Mouse (Mus musculus) CH12.LX (cell line): ENCODE data around the gene Rpl31. TPM values are rescaled to one million over a fixed set of nuclear protein-coding genes. Genes with fewer than 3 reads are reported as not detected.

ENCODE experiments used
- DNase-seq: peaks from one replicate; pipeline ENCODE4 v3.0.0-alpha.2; 2013; ENCODE audit errors: extremely low read depth
- H3K27ac ChIP-seq: 2 replicates; pipeline ENCODE4 v1.5.1; 2012; ENCODE audit warnings: low read depth, mild to moderate bottlenecking, control low read depth, moderate library complexity; ENCODE audit not compliant: insufficient read depth
- H3K27me3 ChIP-seq: replicated peaks from 2 replicates; pipeline ENCODE3; 2012; ENCODE audit warnings: inconsistent platforms
- H3K36me3 ChIP-seq, 2 experiments: replicated peaks in 1 of 2; 2 replicates each; pipeline versions ENCODE3 to v1.6.1; 2012; ENCODE audit warnings: inconsistent platforms in 1 of 2, low read length in 1 of 2, mild to moderate bottlenecking in 1 of 2, mixed read lengths in 1 of 2, moderate library complexity in 1 of 2; ENCODE audit not compliant: control insufficient read depth in 1 of 2, insufficient read depth in 1 of 2
- H3K4me1 ChIP-seq, 2 experiments: 2 replicates each; pipeline ENCODE4 v1.6.1; 2012; ENCODE audit warnings: inconsistent platforms in 1 of 2, moderate library complexity in 1 of 2; ENCODE audit not compliant: insufficient read depth in 2 of 2, control insufficient read depth in 1 of 2
- H3K4me2 ChIP-seq: 2 replicates; pipeline ENCODE4 v1.6.1; 2012; ENCODE audit warnings: low read depth, mild to moderate bottlenecking, control low read depth; ENCODE audit not compliant: poor library complexity, insufficient read depth, severe bottlenecking
- H3K4me3 ChIP-seq, 3 experiments: fragments of 150-350 bp in 1 of 3; sonication (generic) in 1 of 3; replicated peaks in 1 of 3; 2 replicates each; pipeline versions ENCODE3 to v1.5.1; 2011 to 2012; ENCODE audit warnings: low read depth in 2 of 3, low read length in 2 of 3, mild to moderate bottlenecking in 2 of 3, moderate library complexity in 2 of 3, control low read depth in 1 of 3, improper control_type of control experiment in 1 of 3, inconsistent platforms in 1 of 3, mixed read lengths in 1 of 3; ENCODE audit not compliant: poor library complexity in 1 of 3
- H3K79me2 ChIP-seq: replicated peaks from 2 replicates; pipeline ENCODE4 v1.6.1; 2012; ENCODE audit warnings: mild to moderate bottlenecking, moderate library complexity; ENCODE audit not compliant: control insufficient read depth, poor library complexity, insufficient read depth, severe bottlenecking; ENCODE audit errors: extremely low read depth
- H3K9ac ChIP-seq: 2 replicates; pipeline ENCODE4 v1.6.1; 2012; ENCODE audit warnings: low read depth, mild to moderate bottlenecking, control low read depth, moderate library complexity; ENCODE audit not compliant: insufficient read depth
- H3K9me3 ChIP-seq: replicated peaks from 2 replicates; pipeline ENCODE3; 2012; ENCODE audit warnings: low read length, inconsistent platforms, mixed read lengths
- BHLHE40 ChIP-seq: IDR thresholded peaks from 2 replicates; pipeline ENCODE4 v1.6.1; 2011; ENCODE audit warnings: mild to moderate bottlenecking, low read depth, low read length, improper control_type of control experiment
- CHD2 ChIP-seq: IDR thresholded peaks from 2 replicates; pipeline ENCODE4 v1.6.1; 2011; ENCODE audit warnings: low read length, improper control_type of control experiment
- CTCF ChIP-seq, 2 experiments: IDR thresholded peaks in 1 of 2; conservative IDR thresholded peaks in 1 of 2; 2 replicates each; pipeline ENCODE4 v1.5.1; 2011 to 2012; ENCODE audit warnings: low read depth in 2 of 2, low read length in 2 of 2, improper control_type of control experiment in 1 of 2, inconsistent platforms in 1 of 2, mild to moderate bottlenecking in 1 of 2, moderate library complexity in 1 of 2
- E2F4 ChIP-seq: IDR thresholded peaks from 2 replicates; pipeline ENCODE4 v1.6.1; 2011; ENCODE audit warnings: low read depth, low read length, improper control_type of control experiment; ENCODE audit not compliant: insufficient replicate concordance
- ELF1 ChIP-seq: IDR thresholded peaks from 2 replicates; pipeline ENCODE4 v1.6.1; 2014; ENCODE audit warnings: low read depth, mild to moderate bottlenecking, inconsistent platforms, low read length, improper control_type of control experiment
- EP300 ChIP-seq: IDR thresholded peaks from 2 replicates; pipeline ENCODE4 v1.6.1; 2011; ENCODE audit warnings: low read length, improper control_type of control experiment
- IRF4 ChIP-seq: IDR thresholded peaks from 2 replicates; pipeline ENCODE4 v1.6.1; 2014; ENCODE audit warnings: low read depth, mild to moderate bottlenecking, inconsistent platforms, low read length, improper control_type of control experiment
- JUN ChIP-seq: IDR thresholded peaks from 2 replicates; pipeline ENCODE4 v1.6.1; 2011; ENCODE audit warnings: low read depth, mild to moderate bottlenecking, low read length, improper control_type of control experiment, moderate library complexity; ENCODE audit not compliant: insufficient read depth
- JUND ChIP-seq: conservative IDR thresholded peaks from 2 replicates; pipeline ENCODE4 v1.6.1; 2011; ENCODE audit warnings: low read depth, low read length, improper control_type of control experiment
- MAFK ChIP-seq: IDR thresholded peaks from 2 replicates; pipeline ENCODE4 v1.6.1; 2011; ENCODE audit warnings: low read length, improper control_type of control experiment; ENCODE audit not compliant: insufficient replicate concordance
- MEF2A ChIP-seq: IDR thresholded peaks from 2 replicates; pipeline ENCODE4 v1.6.1; 2014; ENCODE audit warnings: low read depth, mild to moderate bottlenecking, inconsistent platforms, low read length, improper control_type of control experiment, borderline replicate concordance
- NELFE ChIP-seq: IDR thresholded peaks from 2 replicates; pipeline ENCODE4 v1.6.1; 2011; ENCODE audit warnings: low read depth, low read length, improper control_type of control experiment
- NRF1 ChIP-seq: IDR thresholded peaks from 2 replicates; pipeline ENCODE4 v1.6.1; 2014; ENCODE audit warnings: low read depth, mild to moderate bottlenecking, inconsistent platforms, low read length, improper control_type of control experiment, moderate library complexity
- POLR2A ChIP-seq: IDR thresholded peaks from 2 replicates; pipeline ENCODE4 v1.6.1; 2011; ENCODE audit warnings: low read depth, mild to moderate bottlenecking, improper control_type of control experiment, low read length
- POLR2AphosphoS2 ChIP-seq: IDR thresholded peaks from 2 replicates; pipeline ENCODE4 v1.6.1; 2011; ENCODE audit warnings: low read depth, low read length, improper control_type of control experiment
- RAD21 ChIP-seq: IDR thresholded peaks from 2 replicates; pipeline ENCODE4 v1.6.1; 2011; ENCODE audit warnings: low read depth, mild to moderate bottlenecking, low read length, improper control_type of control experiment, moderate library complexity
- USF1 ChIP-seq: IDR thresholded peaks from 2 replicates; pipeline ENCODE4 v1.6.1; 2014; ENCODE audit warnings: low read depth, mild to moderate bottlenecking, inconsistent platforms, low read length, improper control_type of control experiment
- ZC3H11A ChIP-seq: IDR thresholded peaks from 2 replicates; pipeline ENCODE4 v1.6.1; 2012; ENCODE audit warnings: low read depth, mild to moderate bottlenecking, inconsistent platforms, low read length, improper control_type of control experiment
- ZKSCAN1 ChIP-seq: IDR thresholded peaks from 2 replicates; pipeline ENCODE4 v1.6.1; 2012; ENCODE audit warnings: low read depth, inconsistent platforms, low read length, improper control_type of control experiment, borderline replicate concordance
- ZMIZ1 ChIP-seq: IDR thresholded peaks from 2 replicates; pipeline ENCODE4 v1.6.1; 2012; ENCODE audit warnings: low read depth, mild to moderate bottlenecking, inconsistent platforms, low read length, improper control_type of control experiment
- dilution Hi-C: fragments of 300-500 bp; cut with MboI; formaldehyde crosslinking; loops from 2 replicates; pipeline ENCODE4 v1.14.3; 2020; ENCODE audit warnings: low sequenced_read_pairs; ENCODE audit not compliant: extremely low pct_unique_long_range_greater_than_20kb, extremely low pct_ligation_motif_present
- in situ Hi-C: fragments of 300-500 bp; cut with MboI; formaldehyde crosslinking; loops from 3 replicates; pipeline ENCODE4 v1.14.3; 2019; ENCODE audit warnings: low sequenced_read_pairs, low pct_ligation_motif_present, low pct_unique_long_range_greater_than_20kb, mixed read lengths
- polyA plus RNA-seq: library from polyadenylated mRNA; unstranded; fragments of >175 nt; gene quantifications from 2 replicates; pipeline ENCODE4 v1.2.1, GENCODE M21; 2012; ENCODE audit warnings: low read depth; ENCODE audit not compliant: insufficient read length
- total RNA-seq, 2 experiments: library from RNA; depleted of rRNA; stranded (reverse); fragments of 300-350 nt in 1 of 2; fragments of >200 nt in 1 of 2; gene quantifications; 2 replicates each; pipeline ENCODE4 v1.2.3; 2012 to 2014

Rpl31 gene
- total and polyA plus RNA-seq, 3 experiments = 949 to 1,766 (median 1,044) TPM

DNA sequence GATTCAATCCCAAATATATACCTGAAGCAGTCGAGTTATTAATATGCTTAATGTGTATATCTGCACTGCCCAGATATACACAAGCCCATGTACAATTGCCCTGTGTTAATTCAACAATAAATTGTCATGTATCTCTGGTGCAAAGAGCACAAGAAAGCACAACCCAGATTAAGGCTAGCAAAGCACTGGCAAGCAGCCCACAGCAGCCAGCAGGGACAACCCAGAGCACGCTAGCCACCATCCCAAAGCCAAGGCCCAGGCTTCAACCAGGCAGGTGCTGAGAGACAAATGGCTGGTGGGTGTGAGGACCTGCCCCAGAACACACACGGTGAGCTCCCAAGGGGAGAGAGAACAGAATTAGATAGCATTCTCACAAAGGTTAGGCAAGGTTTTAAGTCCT lies 18.8 kb downstream of the Rpl31 start:
- dilution Hi-C loops (no loop called here), in situ Hi-C loops (no loop called here)
- no peak for TF ChIP-seq E2F4
- no peak for TF ChIP-seq NRF1
- no peak for TF ChIP-seq USF1
- no peak for TF ChIP-seq ZC3H11A
- no peak for TF ChIP-seq EP300
- no peak for TF ChIP-seq IRF4
- H3K4me2 ChIP-seq = no peak overlapping the region
- no peaks in the 10 kb centered on the region for H3K9me3 ChIP-seq
- H3K4me3 ChIP-seq = no peak overlapping the region
- no peaks in the 10 kb centered on the region for H3K36me3 ChIP-seq
- H3K27me3 ChIP-seq = no peaks in the 10 kb centered on the region
- no peak overlapping the region for H3K27ac ChIP-seq
- H3K79me2 ChIP-seq = no peaks in the 10 kb centered on the region
- peaks cover 4 to 9% of the 10 kb centered on the region in 2 experiments; a peak in 2 of 4 replicates for H3K4me1 ChIP-seq
- DNase-seq = no peak
- no peak overlapping the region for H3K9ac ChIP-seq

DNA sequence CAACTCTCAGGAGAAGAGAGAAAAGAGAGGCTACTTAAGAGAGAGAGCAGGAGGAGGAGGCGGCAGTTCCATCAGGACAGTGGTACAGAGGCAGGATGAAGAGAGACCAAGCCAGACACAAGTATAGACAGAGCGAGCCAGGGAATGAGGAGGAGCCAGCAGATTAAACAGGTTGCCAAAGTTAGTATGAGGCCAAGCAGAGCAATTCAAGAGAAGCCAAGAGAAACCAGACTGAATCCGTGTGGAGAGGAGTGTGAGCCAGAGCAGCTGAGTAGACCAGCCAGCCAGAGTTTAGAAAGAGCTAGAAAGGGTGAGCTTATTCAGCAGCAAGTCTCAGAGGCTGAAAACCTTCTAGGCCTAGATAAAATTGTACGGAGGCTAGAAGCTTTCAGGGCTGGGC lies 19.9 kb downstream of the Rpl31 start:
- H3K27ac ChIP-seq = no peak overlapping the region
- H3K4me2 ChIP-seq = no peak overlapping the region
- H3K4me1 ChIP-seq = peaks cover 4 to 9% of the 10 kb centered on the region in 2 experiments; a peak in 2 of 4 replicates
- no peak overlapping the region for H3K4me3 ChIP-seq
- H3K79me2 ChIP-seq = no peaks in the 10 kb centered on the region
- no peaks in the 10 kb centered on the region for H3K27me3 ChIP-seq
- H3K36me3 ChIP-seq = no peaks in the 10 kb centered on the region
- no peaks in the 10 kb centered on the region for H3K9me3 ChIP-seq
- no peak overlapping the region for H3K9ac ChIP-seq
- dilution Hi-C loops = no loop called here
- TF ChIP-seq RAD21 (no peak), CHD2 (no peak), POLR2AphosphoS2 (no peak), ELF1 (no peak), E2F4 (no peak), CTCF (conservative IDR thresholded peaks at IDR 0.05 in 1 of 2, IDR thresholded peaks at IDR 0.05 in 1 of 2; ENCODE audit: low read depth in 2 of 2, low read length in 2 of 2) (no peak), ZKSCAN1 (no peak), MAFK (no peak), IRF4 (no peak), JUN (no peak), BHLHE40 (no peak), NELFE (no peak), JUND (no peak), POLR2A (no peak), MEF2A (no peak), ZMIZ1 (no peak), ZC3H11A (no peak)
- DNase-seq = no peak
- in situ Hi-C loops = no loop called here
